ENCODE assay signal across 28 mouse cellular contexts in the genomic region with DNA sequence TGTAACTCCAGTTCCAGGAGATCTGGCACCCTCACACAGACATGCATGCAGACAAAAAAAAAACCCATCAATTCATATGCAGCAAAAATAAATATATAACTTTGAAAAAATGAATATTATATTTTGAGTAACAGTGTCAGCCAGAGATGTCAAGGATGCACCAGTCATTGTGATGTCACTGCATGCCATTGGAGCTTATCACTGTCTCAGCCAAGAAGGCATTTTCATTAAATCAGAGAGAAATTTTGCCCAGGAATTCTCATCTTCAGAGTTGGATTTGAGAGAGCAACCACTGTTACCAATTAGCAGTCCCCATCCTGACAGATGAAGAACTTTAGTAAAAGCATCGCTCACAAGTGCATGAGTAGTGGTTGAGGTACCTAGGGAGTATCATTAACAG.
DNase-seq lines count a peak whose midpoint lies in the region; ATAC-seq and TF ChIP-seq lines count a peak whose summit lies in the region.
"Had no signal": no experiment of that assay in that cellular context is flagged by ENCODE, and none has a peak within 500 bp of the region (broad histone marks: within the 10 kb centered on the region; RNA-seq: fewer than 3 reads in every experiment).

No protein-coding gene starts in this region.

- in situ Hi-C loops in Patski (cut with MboI; ENCODE audit: low pct_unique_long_range_greater_than_20kb): no loop called here

- H3K4me2 ChIP-seq in heart, embryonic 12.5 days: no peak overlapping the region
- H3K4me2 ChIP-seq: embryonic facial prominence, embryonic 13.5 days; forebrain, embryonic 13.5 days; heart, embryonic 13.5 days; hindbrain, embryonic 14.5 days had no signal

- CTCF ChIA-PET in Patski (lab: Charles Lee): no interaction called here

- H3K27ac ChIP-seq in heart, embryonic 12.5 days (ENCODE audit: poor library complexity, severe bottlenecking): no peak overlapping the region
- peak overlapping the region; percentile 81 for H3K27ac ChIP-seq in limb, embryonic 10.5 days
- H3K27ac ChIP-seq: embryonic facial prominence, embryonic 13.5 days; forebrain, embryonic 10.5 days; forebrain, embryonic 13.5 days; heart, embryonic 13.5 days; hindbrain, embryonic 14.5 days; hindbrain, postnatal 0 days had no signal

- TF ChIP-seq CTCF in Patski (IDR thresholded peaks at IDR 0.05): no peak

- peaks cover 3% of the 10 kb centered on the region; the same call in 1 of the 2 replicates for H3K9me3 ChIP-seq in heart, embryonic 12.5 days (replicated peaks)
- no peaks in the 10 kb centered on the region for H3K9me3 ChIP-seq in limb, embryonic 10.5 days (replicated peaks)
- H3K9me3 ChIP-seq: embryonic facial prominence, embryonic 13.5 days; forebrain, embryonic 10.5 days had no signal

- H3K4me1 ChIP-seq in heart, embryonic 12.5 days (replicated peaks): no peaks in the 10 kb centered on the region
- H3K4me1 ChIP-seq in limb, embryonic 10.5 days: peaks cover 49% of the 10 kb centered on the region
- H3K4me1 ChIP-seq: forebrain, embryonic 10.5 days; forebrain, embryonic 13.5 days; heart, embryonic 13.5 days had no signal

- no peak for ATAC-seq in heart, embryonic 12.5 days (ENCODE audit: insufficient number of reproducible peaks, low FRiP score)
- ATAC-seq in Patski: no peak
- ATAC-seq: activated CD4-positive, CD25-positive, alpha-beta regulatory T cell, adult 4 months; CD4-positive, CD25-positive, alpha-beta regulatory T cell, adult 4 months; forebrain, embryonic 13.5 days; hindbrain, postnatal 0 days; inflammation-experienced regulatory T-cells, adult 6 months; intestine, embryonic 16.5 days had no signal

- 80% methylated on average over 1 of the region's 1 CpGs for WGBS in heart, embryonic 12.5 days
- WGBS in limb, embryonic 10.5 days: 66% methylated on average over 1 of the region's 1 CpGs

- no peaks in the 10 kb centered on the region for H3K36me3 ChIP-seq in heart, embryonic 12.5 days
- peaks cover 7% of the 10 kb centered on the region for H3K36me3 ChIP-seq in limb, embryonic 10.5 days
- H3K36me3 ChIP-seq: embryonic facial prominence, embryonic 10.5 days; embryonic facial prominence, embryonic 13.5 days; forebrain, embryonic 10.5 days; heart, embryonic 13.5 days had no signal

- no peaks in the 10 kb centered on the region for H3K27me3 ChIP-seq in heart, embryonic 12.5 days (replicated peaks)
- no peaks in the 10 kb centered on the region for H3K27me3 ChIP-seq in Patski
- H3K27me3 ChIP-seq in limb, embryonic 10.5 days (ENCODE audit: low read depth, poor library complexity, severe bottlenecking): no peaks in the 10 kb centered on the region
- H3K27me3 ChIP-seq: embryonic facial prominence, embryonic 13.5 days; forebrain, embryonic 13.5 days; heart, embryonic 13.5 days had no signal

- peak; percentile 56 for DNase-seq in adrenal gland, adult 2 months
- no peak for DNase-seq in adrenal gland, postnatal 25 days
- peak; percentile 19 for DNase-seq in heart, adult 11 months
- peak; percentile 13 for DNase-seq in Patski (ENCODE audit: low read depth, low spot score)
- no peak for DNase-seq in limb, embryonic 10.5 days (ENCODE audit: low spot score)
- no peak for DNase-seq in kidney, postnatal 10 days
- DNase-seq: cerebellum, adult 11-12 months; cerebellum, adult 8-10 months; cerebellum, postnatal 10 days; cerebellum, postnatal 36 days; embryo, embryonic 11 days; gastrocnemius, postnatal 14 days; heart, adult 18-20 months; heart, postnatal 14 days; heart, postnatal 4 days; kidney, adult 18-20 months had no signal

- H3K4me3 ChIP-seq in heart, embryonic 12.5 days: no peak overlapping the region
- H3K4me3 ChIP-seq in limb, embryonic 10.5 days: no peak overlapping the region
- H3K4me3 ChIP-seq: embryonic facial prominence, embryonic 10.5 days; embryonic facial prominence, embryonic 13.5 days; forebrain, embryonic 10.5 days; forebrain, embryonic 13.5 days; heart, embryonic 13.5 days had no signal

- POLR2A ChIA-PET in Patski (lab: Charles Lee): no interaction called here

- H3K9ac ChIP-seq in heart, embryonic 12.5 days: no peak overlapping the region
- H3K9ac ChIP-seq: embryonic facial prominence, embryonic 13.5 days; forebrain, embryonic 13.5 days; heart, embryonic 13.5 days; hindbrain, embryonic 14.5 days had no signal

Comparison
In these comparisons a context has a peak if more than half of its experiments do, and no peak if none do; other contexts are left out.
1. DNase-seq: peak in adrenal gland, adult 2 months (single experiment), heart, adult 11 months (single experiment) and Patski (single experiment); none in adrenal gland, postnatal 25 days (single experiment), limb, embryonic 10.5 days (single experiment) and kidney, postnatal 10 days (single experiment).